Mouse (Mus musculus): ENCODE measurements around the gene Fscn2.

- TF ChIP-seq USF2 (conservative IDR thresholded peaks at IDR 0.05; ENCODE audit: low read depth, low read length) = no peak
- no peak for TF ChIP-seq HCFC1 (IDR thresholded peaks at IDR 0.05; ENCODE audit: low read depth, low read length)
- TF ChIP-seq CTCF (conservative IDR thresholded peaks at IDR 0.05 in 1 of 2, IDR thresholded peaks at IDR 0.05 in 1 of 2; ENCODE audit: low read depth in 2 of 2, low read length in 2 of 2) = no peak
- no peak for TF ChIP-seq RCOR1 (conservative IDR thresholded peaks at IDR 0.05; ENCODE audit: low read depth, low read length)
- no peak for TF ChIP-seq POLR2A (IDR thresholded peaks at IDR 0.05; ENCODE audit: low read depth, low read length)
- no peak for TF ChIP-seq ZKSCAN1 (IDR thresholded peaks at IDR 0.05; ENCODE audit: borderline replicate concordance, low read depth, low read length)
- TF ChIP-seq CHD2 (IDR thresholded peaks at IDR 0.05; ENCODE audit: low read length) = no peak
- no peak for TF ChIP-seq ZNF384 (IDR thresholded peaks at IDR 0.05; ENCODE audit: low read depth, low read length)
- TF ChIP-seq IRF4 (IDR thresholded peaks at IDR 0.05; ENCODE audit: low read depth, low read length) = no peak
- TF ChIP-seq KAT2A (IDR thresholded peaks at IDR 0.05; ENCODE audit: insufficient replicate concordance, low read length) = no peak
- no peak for TF ChIP-seq EP300 (IDR thresholded peaks at IDR 0.05; ENCODE audit: low read length)
- no peak for TF ChIP-seq BHLHE40 (IDR thresholded peaks at IDR 0.05; ENCODE audit: low read depth, low read length)
- no peak for TF ChIP-seq USF1 (IDR thresholded peaks at IDR 0.05; ENCODE audit: low read depth, low read length)
These were observed 36.3 kb downstream of the Fscn2 start for GRCm38 (mm10) chr11:120397602-120398001.
